Mouse (Mus musculus) heart, adult 2 months (tissue): Measurements from ENCODE around the gene Fam189a1. TPM values are rescaled to one million over a fixed set of nuclear protein-coding genes. Genes with fewer than 3 reads are reported as not detected.

Experiments
- DNase-seq, 2 experiments: peaks; one replicate each; pipeline ENCODE4 v3.0.0; 2021
- H3K27ac ChIP-seq: fragments of 200-600 bp; 2 replicates; pipeline ENCODE4 v1.8.1; 2022
- H3K27me3 ChIP-seq: fragments of 200-500 bp; 2 replicates; pipeline ENCODE4 v1.6.1; 2012; ENCODE audit warnings: mild to moderate bottlenecking, low read length, inconsistent platforms, mixed read lengths; ENCODE audit not compliant: control insufficient read depth, insufficient read depth
- H3K36me3 ChIP-seq: fragments of 200-500 bp; 2 replicates; pipeline ENCODE4 v1.6.1; 2012; ENCODE audit warnings: low read length, inconsistent platforms; ENCODE audit not compliant: control insufficient read depth, insufficient read depth
- H3K4me1 ChIP-seq: fragments of 200-500 bp; 2 replicates; pipeline ENCODE4 v1.6.1; 2011; ENCODE audit warnings: low read length; ENCODE audit not compliant: control insufficient read depth, insufficient read depth
- H3K4me3 ChIP-seq: fragments of 200-600 bp; 2 replicates; pipeline ENCODE4 v1.8.1; 2022
- H3K79me2 ChIP-seq: fragments of 200-500 bp; replicated peaks from 2 replicates; pipeline ENCODE4 v1.6.1; 2012; ENCODE audit warnings: mild to moderate bottlenecking, inconsistent platforms, low read length, moderate library complexity, mixed read lengths; ENCODE audit not compliant: control insufficient read depth, insufficient read depth
- H3K9ac ChIP-seq: fragments of 200-500 bp; 2 replicates; pipeline ENCODE4 v1.6.1; 2012; ENCODE audit warnings: low read depth, mild to moderate bottlenecking, control low read depth, inconsistent platforms, low read length, mixed read lengths
- CTCF ChIP-seq: fragments of 200-600 bp; IDR thresholded peaks from 2 replicates; pipeline ENCODE4 v1.8.1; 2022; ENCODE audit warnings: antibody characterized with exemption, mild to moderate bottlenecking, moderate library complexity
- EP300 ChIP-seq: fragments of 200-500 bp; IDR thresholded peaks from 2 replicates; pipeline ENCODE4 v1.6.1; 2011; ENCODE audit warnings: low read depth, low read length, control low read depth; ENCODE audit not compliant: insufficient read depth
- POLR2A ChIP-seq: fragments of 200-500 bp; IDR thresholded peaks from 2 replicates; pipeline ENCODE4 v1.6.1; 2011; ENCODE audit warnings: mild to moderate bottlenecking, low read depth, low read length, control low read depth; ENCODE audit not compliant: insufficient read depth
- WGBS: fragments of 180-500 bp; shearing (Covaris S2); methylation state at CpG from one replicate; pipeline ENCODE4 v1.1.7; 2018; 5-methylcytosine and 5-hydroxymethylcytosine counted together
- intact Hi-C: fragments of 180-260 bp; cut with DNase I; formaldehyde crosslinking; loops from one replicate; pipeline ENCODE4 v1.15.1; 2025
- polyA plus RNA-seq: library from polyadenylated mRNA; depleted of rRNA; stranded (reverse); fragments of >200 nt; gene quantifications from 2 replicates; pipeline ENCODE4 v1.2.3, GENCODE M21; 2012
- total RNA-seq, 2 experiments: library from RNA; stranded (reverse); gene quantifications; 2 replicates each; pipeline ENCODE4 v1.2.3; 2021

The Fam189a1 gene
- total and polyA plus RNA-seq, 3 experiments = 0.64 TPM; not detected in 2

GRCm38 (mm10) chr7:64911945-64912344, 244.4 kb downstream of the Fam189a1 start:
- 46% methylated on average over 2 of the region's 2 CpGs for WGBS
- Histone ChIP-seq H3K4me1 (no peaks in the 10 kb centered on the region), H3K4me3 (no peak overlapping the region), H3K9ac (no peak overlapping the region), H3K79me2 (no peaks in the 10 kb centered on the region), H3K36me3 (no peaks in the 10 kb centered on the region), H3K27ac (no peak overlapping the region), H3K27me3 (no peaks in the 10 kb centered on the region; the same call in 1 of the 2 replicates)
- TF ChIP-seq CTCF = no peak
- no peak for TF ChIP-seq POLR2A
- TF ChIP-seq EP300 = no peak
- intact Hi-C loops = no loop called here
- no peak for DNase-seq

GRCm38 (mm10) chr7:64910208-64910607, 246.2 kb downstream of the Fam189a1 start:
- Histone ChIP-seq H3K79me2 (no peaks in the 10 kb centered on the region), H3K27me3 (no peaks in the 10 kb centered on the region), H3K27ac (no peak overlapping the region), H3K4me3 (no peak overlapping the region), H3K4me1 (no peaks in the 10 kb centered on the region), H3K9ac (no peak overlapping the region), H3K36me3 (no peaks in the 10 kb centered on the region)
- TF ChIP-seq CTCF = peak; percentile 46
- no peak for TF ChIP-seq EP300
- TF ChIP-seq POLR2A = no peak
- DNase-seq = no peak
- intact Hi-C loops = no loop called here
- 62% methylated on average over 2 of the region's 2 CpGs for WGBS

- Histone ChIP-seq H3K4me3 (no peak overlapping the region), H3K4me1 (no peaks in the 10 kb centered on the region), H3K9ac (no peak overlapping the region), H3K36me3 (no peaks in the 10 kb centered on the region), H3K27ac (no peak overlapping the region), H3K79me2 (no peaks in the 10 kb centered on the region), H3K27me3 (no peaks in the 10 kb centered on the region)
- TF ChIP-seq CTCF (no peak), POLR2A (no peak), EP300 (no peak)
- intact Hi-C loops = no loop called here
- WGBS = 57% methylated on average over 5 of the region's 5 CpGs
- DNase-seq = no peak
Observed at GRCm38 (mm10) chr7:64906955-64907354, 249.4 kb downstream of the Fam189a1 start.

- DNase-seq = no peak
- no peak for TF ChIP-seq CTCF
- no peak for TF ChIP-seq POLR2A
- TF ChIP-seq EP300 = no peak
Observed at GRCm38 (mm10) chr7:64905506-64905905, 250.9 kb downstream of the Fam189a1 start.

GRCm38 (mm10) chr7:64900249-64900648, 256.1 kb downstream of the Fam189a1 start:
- no peaks in the 10 kb centered on the region for H3K27me3 ChIP-seq
- H3K4me1 ChIP-seq = no peaks in the 10 kb centered on the region
- intact Hi-C loops = no loop called here
- H3K27ac ChIP-seq = no peak overlapping the region
- no peak for TF ChIP-seq POLR2A
- TF ChIP-seq CTCF = no peak
- TF ChIP-seq EP300 = no peak
- H3K9ac ChIP-seq = no peak overlapping the region
- WGBS = 72% methylated on average over 2 of the region's 2 CpGs
- H3K4me3 ChIP-seq = no peak overlapping the region
- DNase-seq = no peak
- no peaks in the 10 kb centered on the region for H3K36me3 ChIP-seq
- no peaks in the 10 kb centered on the region for H3K79me2 ChIP-seq

More at GRCm38 (mm10) chr7:64905506-64905905, 250.9 kb downstream of the Fam189a1 start:
- WGBS = 85% methylated on average over 3 of the region's 3 CpGs
- H3K4me1 ChIP-seq = no peaks in the 10 kb centered on the region
- intact Hi-C loops = no loop called here
- no peak overlapping the region for H3K4me3 ChIP-seq
- H3K27ac ChIP-seq = no peak overlapping the region
- no peaks in the 10 kb centered on the region for H3K36me3 ChIP-seq
- no peaks in the 10 kb centered on the region for H3K79me2 ChIP-seq
- H3K27me3 ChIP-seq = no peaks in the 10 kb centered on the region
- no peak overlapping the region for H3K9ac ChIP-seq

GRCm38 (mm10) chr7:64896587-64896986, 259.8 kb downstream of the Fam189a1 start:
- no peak overlapping the region for H3K27ac ChIP-seq
- no peak for DNase-seq
- TF ChIP-seq EP300 (no peak), POLR2A (no peak), CTCF (no peak)
- H3K36me3 ChIP-seq = no peaks in the 10 kb centered on the region
- H3K4me3 ChIP-seq = no peak overlapping the region
- no peaks in the 10 kb centered on the region for H3K79me2 ChIP-seq
- no peaks in the 10 kb centered on the region for H3K4me1 ChIP-seq
- 79% methylated on average over 6 of the region's 6 CpGs for WGBS
- H3K9ac ChIP-seq = no peak overlapping the region
- no peaks in the 10 kb centered on the region for H3K27me3 ChIP-seq
- intact Hi-C loops = no loop called here
